Mouse (Mus musculus): ENCODE measurements around the gene 2810408A11Rik. TPM values are rescaled to one million over a fixed set of nuclear protein-coding genes. Genes with fewer than 3 reads are reported as not detected.

2810408A11Rik gene
- polyA plus RNA-seq, 1 experiment from 2014 or later: 5.3 TPM

- peaks cover 16% of the 10 kb centered on the region for H3K4me1 ChIP-seq (ENCODE audit: control insufficient read depth, insufficient read depth, low read length)
These were observed 38.9 kb upstream of the 2810408A11Rik start for GRCm38 (mm10) chr11:69939731-69940130.

GRCm38 (mm10) chr11:69939181-69939580 lies 38.4 kb upstream of the 2810408A11Rik start:
- no peak overlapping the region for H3K27ac ChIP-seq (ENCODE audit: low read depth, low read length)
- H3K9ac ChIP-seq (ENCODE audit: low read depth, low read length): no peak overlapping the region
- peaks cover 16% of the 10 kb centered on the region for H3K4me1 ChIP-seq (ENCODE audit: control insufficient read depth, insufficient read depth, low read length)
- no peak overlapping the region for H3K4me2 ChIP-seq
- peaks cover 45% of the 10 kb centered on the region for H3K27me3 ChIP-seq (ENCODE audit: control insufficient read depth, insufficient read depth, low read length)
- no peak overlapping the region for H3K4me3 ChIP-seq (ENCODE audit: low read depth, low read length)
- H3K36me3 ChIP-seq (ENCODE audit: control insufficient read depth, insufficient read depth, low read length): peaks cover 2% of the 10 kb centered on the region
- H3K9me3 ChIP-seq (replicated peaks; ENCODE audit: control insufficient read depth, low read length): no peaks in the 10 kb centered on the region
- WGBS (ENCODE audit: insufficient replicate concordance): 55% methylated on average over 5 of the region's 5 CpGs
- no peak for ATAC-seq (replicated peaks; ENCODE audit: insufficient number of reproducible peaks, low FRiP score, low TSS enrichment)

More at GRCm38 (mm10) chr11:69939731-69940130, 38.9 kb upstream of the 2810408A11Rik start:
- ATAC-seq (replicated peaks; ENCODE audit: insufficient number of reproducible peaks, low FRiP score, low TSS enrichment): no peak
- H3K36me3 ChIP-seq (ENCODE audit: control insufficient read depth, insufficient read depth, low read length): peaks cover 6% of the 10 kb centered on the region
- 90% methylated on average over 17 of the region's 17 CpGs for WGBS (ENCODE audit: insufficient replicate concordance)
- peaks cover 47% of the 10 kb centered on the region for H3K27me3 ChIP-seq (ENCODE audit: control insufficient read depth, insufficient read depth, low read length)
- no peak overlapping the region for H3K9ac ChIP-seq (ENCODE audit: low read depth, low read length)
- H3K27ac ChIP-seq (ENCODE audit: low read depth, low read length): no peak overlapping the region
- no peak overlapping the region for H3K4me3 ChIP-seq (ENCODE audit: low read depth, low read length)
- H3K9me3 ChIP-seq (replicated peaks; ENCODE audit: control insufficient read depth, low read length): no peaks in the 10 kb centered on the region
- no peak overlapping the region for H3K4me2 ChIP-seq

- H3K4me1 ChIP-seq (ENCODE audit: control insufficient read depth, insufficient read depth, low read length): peaks cover 16% of the 10 kb centered on the region
- 31% methylated on average over 9 of the region's 9 CpGs for WGBS (ENCODE audit: insufficient replicate concordance)
- H3K4me2 ChIP-seq: no peak overlapping the region
- H3K27ac ChIP-seq (ENCODE audit: low read depth, low read length): no peak overlapping the region
- ATAC-seq (replicated peaks; ENCODE audit: insufficient number of reproducible peaks, low FRiP score, low TSS enrichment): no peak
- peaks cover 45% of the 10 kb centered on the region for H3K27me3 ChIP-seq (ENCODE audit: control insufficient read depth, insufficient read depth, low read length)
- no peaks in the 10 kb centered on the region for H3K9me3 ChIP-seq (replicated peaks; ENCODE audit: control insufficient read depth, low read length)
- peaks cover 2% of the 10 kb centered on the region; the same call in 1 of the 2 replicates for H3K36me3 ChIP-seq (ENCODE audit: control insufficient read depth, insufficient read depth, low read length)
- no peak overlapping the region for H3K9ac ChIP-seq (ENCODE audit: low read depth, low read length)
- no peak overlapping the region for H3K4me3 ChIP-seq (ENCODE audit: low read depth, low read length)
These were observed 37.7 kb upstream of the 2810408A11Rik start for GRCm38 (mm10) chr11:69938401-69938979.

- ATAC-seq (replicated peaks; ENCODE audit: insufficient number of reproducible peaks, low FRiP score, low TSS enrichment): no peak
- Histone ChIP-seq H3K36me3 (ENCODE audit: control insufficient read depth, insufficient read depth, low read length) (no peaks in the 10 kb centered on the region), H3K4me1 (ENCODE audit: control insufficient read depth, insufficient read depth, low read length) (peaks cover 16% of the 10 kb centered on the region), H3K9ac (ENCODE audit: low read depth, low read length) (no peak overlapping the region), H3K27ac (ENCODE audit: low read depth, low read length) (no peak overlapping the region), H3K9me3 (replicated peaks; ENCODE audit: control insufficient read depth, low read length) (no peaks in the 10 kb centered on the region), H3K27me3 (ENCODE audit: control insufficient read depth, insufficient read depth, low read length) (peaks cover 45% of the 10 kb centered on the region), H3K4me3 (ENCODE audit: low read depth, low read length) (no peak overlapping the region), H3K4me2 (no peak overlapping the region)
- 62% methylated on average over 5 of the region's 5 CpGs for WGBS (ENCODE audit: insufficient replicate concordance)
These were observed 37.0 kb upstream of the 2810408A11Rik start for GRCm38 (mm10) chr11:69937834-69938233.

GRCm38 (mm10) chr11:69937385-69937784 lies 36.6 kb upstream of the 2810408A11Rik start:
- ATAC-seq (replicated peaks; ENCODE audit: insufficient number of reproducible peaks, low FRiP score, low TSS enrichment): no peak
- Histone ChIP-seq H3K4me3 (ENCODE audit: low read depth, low read length) (no peak overlapping the region), H3K9ac (ENCODE audit: low read depth, low read length) (no peak overlapping the region), H3K4me1 (ENCODE audit: control insufficient read depth, insufficient read depth, low read length) (peaks cover 16% of the 10 kb centered on the region), H3K27me3 (ENCODE audit: control insufficient read depth, insufficient read depth, low read length) (peaks cover 43% of the 10 kb centered on the region), H3K9me3 (replicated peaks; ENCODE audit: control insufficient read depth, low read length) (no peaks in the 10 kb centered on the region), H3K4me2 (no peak overlapping the region; the same call in 1 of the 2 replicates), H3K27ac (ENCODE audit: low read depth, low read length) (no peak overlapping the region), H3K36me3 (ENCODE audit: control insufficient read depth, insufficient read depth, low read length) (no peaks in the 10 kb centered on the region)
- 46% methylated on average over 4 of the region's 4 CpGs for WGBS (ENCODE audit: insufficient replicate concordance)

DNA sequence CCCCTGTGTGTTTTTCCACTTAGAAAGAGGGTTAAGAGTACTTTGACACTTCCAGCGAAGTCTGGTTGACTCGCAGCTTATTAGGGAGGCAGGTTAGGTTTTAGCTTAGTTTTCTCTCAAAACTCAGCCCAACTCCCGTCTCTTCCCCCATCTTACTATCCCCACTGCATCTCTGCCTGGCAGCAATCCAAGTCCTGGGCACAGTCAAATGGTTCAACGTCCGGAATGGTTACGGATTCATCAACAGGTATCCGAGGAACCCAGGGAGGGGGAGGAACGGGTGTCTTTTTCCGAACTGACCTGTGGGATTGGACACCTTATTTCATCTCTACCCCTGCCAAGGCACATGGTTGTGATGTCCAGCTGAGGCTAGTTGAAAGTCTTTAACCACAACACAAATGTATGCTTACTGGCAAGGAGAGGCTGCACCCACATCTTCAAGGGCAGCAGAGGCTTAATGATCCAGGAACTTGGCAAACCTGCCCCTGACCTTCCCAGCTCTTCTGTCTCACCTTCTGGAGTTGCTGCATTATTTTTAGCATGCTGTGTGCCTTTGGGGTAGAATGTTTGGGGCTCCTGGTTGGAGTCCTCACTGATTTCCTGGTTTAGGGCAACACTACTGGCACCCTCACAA lies 36.0 kb upstream of the 2810408A11Rik start:
- Histone ChIP-seq H3K36me3 (ENCODE audit: control insufficient read depth, insufficient read depth, low read length) (no peaks in the 10 kb centered on the region), H3K27me3 (ENCODE audit: control insufficient read depth, insufficient read depth, low read length) (peaks cover 43% of the 10 kb centered on the region), H3K4me3 (ENCODE audit: low read depth, low read length) (peak overlapping the region; percentile 55), H3K27ac (ENCODE audit: low read depth, low read length) (no peak overlapping the region), H3K9me3 (replicated peaks; ENCODE audit: control insufficient read depth, low read length) (no peaks in the 10 kb centered on the region), H3K9ac (ENCODE audit: low read depth, low read length) (no peak overlapping the region), H3K4me1 (ENCODE audit: control insufficient read depth, insufficient read depth, low read length) (peaks cover 16% of the 10 kb centered on the region), H3K4me2 (peak overlapping the region; percentile 99)
- ATAC-seq (replicated peaks; ENCODE audit: insufficient number of reproducible peaks, low FRiP score, low TSS enrichment): no peak
- WGBS (ENCODE audit: insufficient replicate concordance): 48% methylated on average over 9 of the region's 9 CpGs

DNA sequence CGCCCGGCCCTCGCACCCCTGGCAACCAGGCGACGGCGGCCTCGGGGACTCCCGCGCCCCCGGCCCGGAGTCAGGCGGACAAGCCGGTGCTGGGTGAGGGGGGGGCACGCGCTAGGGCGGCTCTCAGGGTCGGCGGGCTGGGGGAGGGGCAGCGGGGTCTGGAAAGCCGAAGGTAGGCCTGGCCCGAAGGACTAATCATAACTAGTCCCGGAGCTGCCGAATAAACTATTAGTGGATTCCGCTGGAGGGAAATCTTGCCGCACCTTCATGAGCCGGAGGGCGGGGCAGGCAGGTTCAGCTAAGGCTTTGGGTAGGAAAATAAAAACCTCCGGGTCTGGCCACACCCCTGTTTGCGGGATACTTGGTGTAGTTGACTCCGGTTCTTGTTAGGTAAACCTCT lies 35.4 kb upstream of the 2810408A11Rik start:
- Histone ChIP-seq H3K27me3 (ENCODE audit: control insufficient read depth, insufficient read depth, low read length) (peaks cover 43% of the 10 kb centered on the region), H3K36me3 (ENCODE audit: control insufficient read depth, insufficient read depth, low read length) (no peaks in the 10 kb centered on the region), H3K4me2 (peak overlapping the region; percentile 99), H3K27ac (ENCODE audit: low read depth, low read length) (no peak overlapping the region), H3K9ac (ENCODE audit: low read depth, low read length) (peak overlapping the region; percentile 68), H3K9me3 (replicated peaks; ENCODE audit: control insufficient read depth, low read length) (no peaks in the 10 kb centered on the region), H3K4me3 (ENCODE audit: low read depth, low read length) (peak overlapping the region; percentile 55), H3K4me1 (ENCODE audit: control insufficient read depth, insufficient read depth, low read length) (peaks cover 16% of the 10 kb centered on the region)
- 2% methylated on average over 25 of the region's 30 CpGs for WGBS (ENCODE audit: insufficient replicate concordance)
- ATAC-seq (replicated peaks; ENCODE audit: insufficient number of reproducible peaks, low FRiP score, low TSS enrichment): no peak

DNA sequence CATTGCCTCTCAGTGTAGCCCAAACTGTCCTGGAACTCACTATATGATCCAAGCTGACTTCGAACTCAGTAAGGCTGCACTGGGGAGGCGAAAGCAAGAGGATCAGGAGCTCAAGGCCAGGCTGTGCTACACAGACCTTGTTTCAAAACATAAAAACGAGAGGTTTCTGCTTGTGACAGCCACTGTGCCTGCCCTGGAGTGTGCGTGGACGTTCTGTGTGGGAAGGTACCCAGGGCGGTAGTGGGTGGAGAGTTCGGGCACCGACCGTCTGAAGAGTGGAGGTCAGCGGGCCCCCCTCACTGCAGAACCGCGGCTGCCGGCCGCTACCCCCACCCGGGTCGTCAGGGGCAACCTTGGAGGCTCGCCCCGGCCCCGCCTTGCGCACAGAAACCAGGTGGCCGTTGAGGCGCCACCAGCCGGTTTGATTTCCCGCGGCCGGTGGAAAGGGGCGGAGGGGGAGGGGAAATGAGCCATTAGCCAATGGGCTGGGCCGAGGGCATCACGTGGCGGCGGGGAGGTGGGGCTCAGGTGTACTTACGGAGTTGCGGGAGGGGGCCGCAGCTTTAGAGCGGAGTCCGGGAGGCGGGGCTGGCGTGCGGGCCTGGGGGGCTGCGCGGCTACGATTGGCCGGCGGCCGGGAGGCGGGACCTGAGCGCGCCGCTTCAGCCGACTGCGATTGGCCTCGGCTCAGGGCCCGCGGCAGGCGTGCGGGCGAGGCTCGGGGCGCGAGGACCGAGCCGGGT lies 34.5 kb upstream of the 2810408A11Rik start, which contains the start of gene Ybx2:
TSS of gene Ybx2 (plus strand) at position 660 of the 743 bp plus-strand sequence.
- WGBS (ENCODE audit: insufficient replicate concordance): 2% methylated on average over 49 of the region's 62 CpGs
- peak within 1 kb of the TSS; percentile 55 for H3K4me3 ChIP-seq (ENCODE audit: low read depth, low read length)
- H3K4me2 ChIP-seq: peak within 1 kb of the TSS; percentile 99
- H3K9ac ChIP-seq (ENCODE audit: low read depth, low read length): peak within 1 kb of the TSS; percentile 68
- no peaks in the 10 kb centered on the region for H3K36me3 ChIP-seq (ENCODE audit: control insufficient read depth, insufficient read depth, low read length)
- no peaks in the 10 kb centered on the region for H3K9me3 ChIP-seq (replicated peaks; ENCODE audit: control insufficient read depth, low read length)
- peaks cover 16% of the 10 kb centered on the region for H3K4me1 ChIP-seq (ENCODE audit: control insufficient read depth, insufficient read depth, low read length)
- peak within 1 kb of the TSS; percentile 38; the same call in 1 of the 2 replicates for H3K27ac ChIP-seq (ENCODE audit: low read depth, low read length)
- H3K27me3 ChIP-seq (ENCODE audit: control insufficient read depth, insufficient read depth, low read length): peaks cover 43% of the 10 kb centered on the region
- peak; percentile 88 for ATAC-seq (replicated peaks; ENCODE audit: insufficient number of reproducible peaks, low FRiP score, low TSS enrichment)
